Mouse (Mus musculus) G1E (cell line): Measurements from ENCODE around the gene Il17f. TPM values are rescaled to one million over a fixed set of nuclear protein-coding genes. Genes with fewer than 3 reads are reported as not detected.

Experiments used
- ATAC-seq: 2 replicates; pipeline ENCODE4 v1.8.0; 2016; ENCODE audit warnings: mild to moderate bottlenecking; ENCODE audit not compliant: insufficient number of reproducible peaks, poor library complexity, low FRiP score, severe bottlenecking; ENCODE audit errors: extremely low read depth
- DNase-seq: peaks from one replicate; pipeline ENCODE4 v3.0.0; 2012; ENCODE audit warnings: low spot score
- H3K27me3 ChIP-seq: 2 replicates; pipeline ENCODE4 v1.6.1; 2012; ENCODE audit warnings: mild to moderate bottlenecking, low read length, inconsistent platforms; ENCODE audit not compliant: insufficient read depth
- H3K36me3 ChIP-seq: replicated peaks from 2 replicates; pipeline ENCODE3; 2012; ENCODE audit warnings: mild to moderate bottlenecking, inconsistent platforms
- H3K4me1 ChIP-seq: 2 replicates; pipeline ENCODE4 v1.6.1; 2012; ENCODE audit warnings: low read depth, low read length, inconsistent platforms, mixed read lengths; ENCODE audit not compliant: insufficient read depth
- H3K4me3 ChIP-seq: 2 replicates; pipeline ENCODE4 v1.5.1; 2012; ENCODE audit warnings: low read depth, mild to moderate bottlenecking, inconsistent platforms, low read length, moderate library complexity, mixed read lengths
- H3K9me3 ChIP-seq: replicated peaks from 2 replicates; pipeline ENCODE4 v1.6.1; 2012; ENCODE audit warnings: inconsistent platforms
- CTCF ChIP-seq: IDR thresholded peaks from 2 replicates; pipeline ENCODE4 v1.5.1; 2012; ENCODE audit warnings: low read depth, low read length, inconsistent platforms, mixed read lengths
- GATA1 ChIP-seq: IDR thresholded peaks from 2 replicates; pipeline ENCODE4 v1.6.1; 2012; ENCODE audit warnings: borderline replicate concordance, low read length, inconsistent platforms, mixed read lengths
- GATA2 ChIP-seq: IDR thresholded peaks from 2 replicates; pipeline ENCODE4 v1.6.1; 2012; ENCODE audit warnings: low read depth, low read length, inconsistent platforms, borderline replicate concordance
- POLR2AphosphoS5 ChIP-seq: IDR thresholded peaks from 2 replicates; pipeline ENCODE4 v1.6.1; 2012; ENCODE audit warnings: low read depth, low read length, inconsistent platforms; ENCODE audit not compliant: insufficient replicate concordance
- TAL1 ChIP-seq: conservative IDR thresholded peaks from 2 replicates; pipeline ENCODE4 v1.6.1; 2012; ENCODE audit warnings: low read depth, low read length, inconsistent platforms, mixed read lengths
- polyA plus RNA-seq: library from polyadenylated mRNA; stranded (reverse); fragments of >175 nt; gene quantifications from 2 replicates; pipeline ENCODE4 v1.2.3, GENCODE M21; 2012
- total RNA-seq, 2 experiments: library from RNA; stranded (forward) in 1 of 2; stranded (reverse) in 1 of 2; fragments of 200-1000 nt in 1 of 2; fragments of >200 nt in 1 of 2; fragmentation: Nextera tagmentation in 1 of 2; gene quantifications; 2 replicates each; pipeline ENCODE4 v1.2.3; 2014 to 2017

Il17f gene
- total and polyA plus RNA-seq, 3 experiments: 0.55 TPM; not detected in 2

- no peak for TF ChIP-seq CTCF
- no peak for TF ChIP-seq POLR2AphosphoS5
- no peak for TF ChIP-seq TAL1
- TF ChIP-seq GATA2: no peak
- no peak for TF ChIP-seq GATA1
- DNase-seq (no peak), ATAC-seq (no peak)
- Histone ChIP-seq H3K36me3 (no peaks in the 10 kb centered on the region), H3K4me3 (no peak overlapping the region), H3K9me3 (no peaks in the 10 kb centered on the region), H3K27me3 (peaks cover 9% of the 10 kb centered on the region), H3K4me1 (no peaks in the 10 kb centered on the region)
Measured at GRCm38 (mm10) chr1:20736572-20736971, 53.8 kb downstream of the Il17f start.

GRCm38 (mm10) chr1:20730903-20731302 is 59.5 kb downstream of the Il17f start, which contains the start of gene Il17a:
Gene Il17a (plus strand): TSS chr1:20730905.
- H3K27me3 ChIP-seq: peaks cover 5% of the 10 kb centered on the region
- DNase-seq (no peak), ATAC-seq (no peak)
- no peaks in the 10 kb centered on the region for H3K9me3 ChIP-seq
- no peaks in the 10 kb centered on the region for H3K4me1 ChIP-seq
- H3K4me3 ChIP-seq: no peak within 1 kb of the TSS
- H3K36me3 ChIP-seq: no peaks in the 10 kb centered on the region
- TF ChIP-seq GATA1 (no peak), TAL1 (no peak), POLR2AphosphoS5 (no peak), GATA2 (no peak), CTCF (no peak)

Other genes starting within 250 kb of the Il17f start
- gene Pkhd1, start 172.6 kb downstream of the Il17f start, total RNA-seq (2014; fragmentation: Nextera tagmentation): not detected in 2 replicates
- gene Pkhd1, start 172.6 kb downstream of the Il17f start, total RNA-seq (2017): 0.06 and 0.49 TPM in 2 replicates
- not detected in 2 replicates for gene Pkhd1, start 172.6 kb downstream of the Il17f start, polyA plus RNA-seq
- not detected in 2 replicates for gene Il17a, start 59.7 kb downstream of the Il17f start, total RNA-seq (2014; fragmentation: Nextera tagmentation)
- not detected in 2 replicates for gene Il17a, start 59.7 kb downstream of the Il17f start, total RNA-seq (2017)
- gene Il17a, start 59.7 kb downstream of the Il17f start, polyA plus RNA-seq: not detected in 2 replicates
- gene Mcm3, start 29.7 kb upstream of the Il17f start, total RNA-seq (2014; fragmentation: Nextera tagmentation): 582 and 680 TPM in 2 replicates
- gene Mcm3, start 29.7 kb upstream of the Il17f start, total RNA-seq (2017): 325 and 341 TPM in 2 replicates
- 96.8 and 133 TPM in 2 replicates for gene Mcm3, start 29.7 kb upstream of the Il17f start, polyA plus RNA-seq
- gene Paqr8, start 100.0 kb upstream of the Il17f start, total RNA-seq (2014; fragmentation: Nextera tagmentation): not detected in 2 replicates
- under 0.01 and 0.11 TPM in 2 replicates for gene Paqr8, start 100.0 kb upstream of the Il17f start, total RNA-seq (2017)
- 0.13 and 0.24 TPM in 2 replicates for gene Paqr8, start 100.0 kb upstream of the Il17f start, polyA plus RNA-seq
- not detected in 2 replicates for gene Efhc1, start 161.0 kb upstream of the Il17f start, total RNA-seq (2014; fragmentation: Nextera tagmentation)
- not detected in 2 replicates for gene Efhc1, start 161.0 kb upstream of the Il17f start, total RNA-seq (2017)
- gene Efhc1, start 161.0 kb upstream of the Il17f start, polyA plus RNA-seq: not detected in 2 replicates